Mouse (Mus musculus): ENCODE measurements around the gene Fancg. TPM values are rescaled to one million over a fixed set of nuclear protein-coding genes. Genes with fewer than 3 reads are reported as not detected.
A peak's percentile ranks its signal among the peaks of the same experiment; 100 is the strongest.

The Fancg gene
- 28.1 and 29.9 TPM in 2 replicates for polyA plus RNA-seq (2015; fragmentation: Nextera tagmentation; extraction: Ambion mirVana)

DNA sequence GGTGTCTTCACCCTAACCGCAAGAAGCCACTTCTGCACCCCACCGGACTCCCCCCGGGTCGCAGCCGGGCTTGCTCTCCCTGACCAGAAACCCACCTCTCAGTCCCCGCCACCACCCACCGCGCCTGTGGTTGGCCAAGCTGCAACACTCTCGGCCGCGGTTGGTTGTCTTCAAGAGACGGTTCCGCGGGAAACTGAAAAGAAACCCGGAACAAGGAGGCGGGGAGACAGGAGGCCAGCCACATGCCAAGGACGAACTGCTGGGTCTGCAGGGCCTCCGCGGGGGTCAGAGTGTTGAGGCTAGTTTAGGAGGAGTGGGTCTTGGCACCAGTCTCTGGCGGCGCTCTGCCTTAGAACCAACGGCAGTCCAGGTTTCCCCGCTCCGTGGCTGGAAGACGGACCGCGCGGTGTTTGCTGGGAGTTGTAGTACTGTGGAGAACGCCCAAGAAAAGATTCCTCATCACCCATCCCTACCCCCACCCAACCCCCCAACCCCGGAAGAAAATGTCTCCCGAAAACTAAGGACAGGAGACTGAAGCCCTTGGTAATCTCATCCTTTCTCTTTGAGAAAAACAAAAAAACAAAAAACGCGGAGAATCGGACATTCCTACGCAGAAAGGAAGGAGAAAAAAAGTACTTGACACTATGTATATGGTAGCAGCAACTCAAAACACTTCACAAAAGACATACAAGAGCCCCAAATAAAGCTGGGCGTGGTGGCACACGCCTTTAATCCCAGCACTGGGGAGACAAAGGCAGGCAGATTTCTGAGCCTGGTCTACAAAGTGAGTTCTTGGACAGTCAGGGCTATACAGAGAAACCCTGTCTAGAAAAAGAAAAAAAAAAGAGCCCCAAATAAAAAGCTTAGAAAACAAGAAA, at the start of gene Fancg:
Gene Fancg (minus strand): TSS at position 346 of the 878 bp plus-strand sequence.
- peak within 1 kb of the TSS; percentile 80 for H3K4me2 ChIP-seq (replicated peaks)
- peak within 1 kb of the TSS; percentile 65 for H3K27ac ChIP-seq (replicated peaks)
- peak within 1 kb of the TSS; percentile 61 for H3K9ac ChIP-seq (replicated peaks)
- H3K27me3 ChIP-seq: no peaks in the 10 kb centered on the region
- WGBS: 1% methylated on average over 37 of the region's 37 CpGs
- H3K4me1 ChIP-seq: peaks cover 15% of the 10 kb centered on the region
- peak; percentile 95 for ATAC-seq (replicated peaks)
- H3K9me3 ChIP-seq: no peaks in the 10 kb centered on the region
- no peaks in the 10 kb centered on the region for H3K36me3 ChIP-seq
- peak within 1 kb of the TSS; percentile 70 for H3K4me3 ChIP-seq

DNA sequence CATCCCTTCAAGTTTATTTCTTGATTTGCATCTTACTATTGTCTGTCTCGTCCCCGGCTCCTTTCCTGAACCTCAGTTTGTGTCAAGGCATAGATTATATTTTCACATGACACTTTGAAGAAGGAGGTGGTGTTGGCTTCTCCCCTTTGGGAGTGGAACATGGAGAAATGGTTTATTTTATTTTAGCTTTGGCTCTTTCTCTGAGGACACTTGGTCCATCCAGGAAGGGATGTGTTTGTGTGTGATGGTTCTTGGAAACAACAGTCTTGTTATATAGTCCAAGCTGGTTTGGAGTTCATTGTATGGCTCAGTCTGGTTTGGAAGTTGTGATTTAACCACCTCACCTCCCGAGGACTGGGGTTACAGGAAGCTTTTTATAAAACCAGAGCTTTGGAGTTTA, 49.4 kb upstream of the Fancg start:
- H3K27me3 ChIP-seq: no peaks in the 10 kb centered on the region
- no peak overlapping the region for H3K27ac ChIP-seq (replicated peaks)
- 31% methylated on average over 3 of the region's 3 CpGs for WGBS
- no peaks in the 10 kb centered on the region for H3K36me3 ChIP-seq
- H3K9ac ChIP-seq (replicated peaks): peak overlapping the region; percentile 59; the same call in 1 of the 2 replicates
- H3K9me3 ChIP-seq: no peaks in the 10 kb centered on the region
- peak overlapping the region; percentile 68 for H3K4me3 ChIP-seq
- peak overlapping the region; percentile 69 for H3K4me2 ChIP-seq (replicated peaks)
- H3K4me1 ChIP-seq: peaks cover 21% of the 10 kb centered on the region; the same call in 1 of the 2 replicates
- no peak for ATAC-seq (replicated peaks)

DNA sequence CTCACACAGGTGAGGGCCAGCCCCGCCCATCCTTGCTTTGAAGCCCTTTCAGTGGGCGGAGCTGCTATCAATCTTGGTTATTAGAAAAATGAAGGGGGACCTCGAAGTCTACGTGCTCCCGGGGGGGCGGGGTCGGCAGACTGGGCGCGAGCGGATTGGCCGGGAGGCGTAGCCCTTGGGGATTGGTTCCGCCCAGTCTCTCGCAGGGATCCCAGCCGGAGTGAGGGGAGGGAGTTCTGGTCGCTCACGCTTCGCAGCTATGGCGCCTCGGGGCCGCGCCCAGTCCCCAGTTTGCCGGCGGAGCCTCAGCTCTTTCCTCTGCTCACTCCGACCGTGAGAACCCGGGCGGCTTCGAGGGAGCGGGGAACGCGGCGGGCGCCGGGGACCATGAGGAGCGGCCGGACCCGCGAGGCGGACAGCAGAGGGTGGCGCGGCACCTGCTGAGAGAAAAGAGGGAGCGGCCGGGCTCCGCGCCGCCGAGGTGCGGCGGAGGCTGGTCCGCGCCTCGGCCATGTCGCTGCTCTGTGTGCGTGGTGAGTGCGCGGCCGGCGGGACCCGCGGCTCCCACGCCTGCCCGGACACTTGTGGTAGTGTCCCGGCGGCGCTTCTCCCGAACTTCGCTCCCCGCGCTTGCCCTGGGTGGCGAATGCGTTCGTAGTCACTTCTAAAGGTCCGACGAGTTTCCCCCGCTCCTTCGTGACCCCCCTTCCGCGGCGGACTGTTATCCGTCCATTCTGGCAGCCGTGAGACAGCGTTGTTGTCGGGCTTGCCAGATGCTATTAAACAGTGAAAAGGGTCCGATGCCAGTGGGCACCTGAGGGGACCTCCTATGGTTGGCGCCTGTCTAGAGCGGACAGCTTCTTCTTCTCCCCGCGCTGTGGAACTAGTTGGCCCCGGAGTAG, 48.7 kb upstream of the Fancg start, which contains the start of gene Unc13b:
Gene Unc13b (plus strand): TSS at position 201 of the 902 bp plus-strand sequence.
- Histone ChIP-seq H3K4me3 (peak within 1 kb of the TSS; percentile 68), H3K4me1 (peaks cover 21% of the 10 kb centered on the region; the same call in 1 of the 2 replicates), H3K27ac (replicated peaks) (peak within 1 kb of the TSS; percentile 88), H3K27me3 (no peaks in the 10 kb centered on the region), H3K9me3 (no peaks in the 10 kb centered on the region), H3K4me2 (replicated peaks) (peak within 1 kb of the TSS; percentile 69), H3K9ac (replicated peaks) (peak within 1 kb of the TSS; percentile 59), H3K36me3 (no peaks in the 10 kb centered on the region)
- under 1% methylated on average over 84 of the region's 90 CpGs for WGBS
- peak; percentile 99 for ATAC-seq (replicated peaks)

DNA sequence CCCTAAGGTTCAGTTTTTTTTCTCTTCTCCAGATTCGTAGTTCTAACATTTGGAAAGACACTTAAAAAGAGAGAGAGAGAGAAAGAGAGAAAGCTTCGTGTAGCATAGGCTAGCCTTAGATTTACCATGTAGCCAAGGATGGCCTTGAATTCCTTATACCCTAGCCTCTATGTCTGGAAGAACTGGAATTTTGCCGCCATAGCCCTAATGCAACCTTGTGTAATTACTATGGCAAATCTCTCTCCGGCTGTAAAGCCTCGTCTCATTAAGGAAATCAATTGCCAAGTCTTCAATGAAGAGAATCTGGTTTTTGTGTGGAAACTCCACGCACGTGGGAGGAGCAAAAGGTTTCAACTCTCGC, 48.1 kb upstream of the Fancg start:
- Histone ChIP-seq H3K9me3 (no peaks in the 10 kb centered on the region), H3K9ac (replicated peaks) (peak overlapping the region; percentile 33), H3K36me3 (no peaks in the 10 kb centered on the region), H3K27ac (replicated peaks) (peak overlapping the region; percentile 88), H3K4me1 (peaks cover 21% of the 10 kb centered on the region; the same call in 1 of the 2 replicates), H3K4me2 (replicated peaks) (peak overlapping the region; percentile 69), H3K4me3 (peak overlapping the region; percentile 68), H3K27me3 (no peaks in the 10 kb centered on the region)
- 12% methylated on average over 8 of the region's 8 CpGs for WGBS
- peak; percentile 47; the same call in 1 of the 2 replicates for ATAC-seq (replicated peaks)

DNA sequence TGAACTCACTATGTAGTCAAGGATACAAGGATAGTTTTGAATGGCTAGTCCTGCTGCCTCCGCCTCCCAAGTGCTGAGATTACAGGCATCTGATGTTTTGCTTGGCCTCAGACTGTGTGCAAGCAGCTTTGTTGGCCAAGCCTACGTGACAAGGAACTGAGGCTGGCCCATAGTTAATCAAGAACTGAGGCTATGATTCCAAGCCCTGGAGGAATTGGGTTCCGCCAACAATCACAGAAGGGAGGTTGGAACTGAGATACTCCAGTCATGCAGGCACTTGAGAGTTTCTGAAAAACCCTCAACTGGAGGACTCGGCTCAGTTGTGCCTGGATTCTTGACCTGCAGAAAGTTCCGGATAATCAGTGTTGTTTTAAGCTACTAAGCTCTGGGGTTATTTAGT, 47.3 kb upstream of the Fancg start:
- H3K9ac ChIP-seq (replicated peaks): no peak overlapping the region
- WGBS: 91% methylated on average over 5 of the region's 5 CpGs
- H3K36me3 ChIP-seq: no peaks in the 10 kb centered on the region
- H3K4me1 ChIP-seq: peaks cover 21% of the 10 kb centered on the region; the same call in 1 of the 2 replicates
- H3K4me2 ChIP-seq (replicated peaks): no peak overlapping the region
- no peaks in the 10 kb centered on the region for H3K27me3 ChIP-seq
- no peaks in the 10 kb centered on the region for H3K9me3 ChIP-seq
- no peak for ATAC-seq (replicated peaks)
- no peak overlapping the region for H3K27ac ChIP-seq (replicated peaks)
- H3K4me3 ChIP-seq: no peak overlapping the region

DNA sequence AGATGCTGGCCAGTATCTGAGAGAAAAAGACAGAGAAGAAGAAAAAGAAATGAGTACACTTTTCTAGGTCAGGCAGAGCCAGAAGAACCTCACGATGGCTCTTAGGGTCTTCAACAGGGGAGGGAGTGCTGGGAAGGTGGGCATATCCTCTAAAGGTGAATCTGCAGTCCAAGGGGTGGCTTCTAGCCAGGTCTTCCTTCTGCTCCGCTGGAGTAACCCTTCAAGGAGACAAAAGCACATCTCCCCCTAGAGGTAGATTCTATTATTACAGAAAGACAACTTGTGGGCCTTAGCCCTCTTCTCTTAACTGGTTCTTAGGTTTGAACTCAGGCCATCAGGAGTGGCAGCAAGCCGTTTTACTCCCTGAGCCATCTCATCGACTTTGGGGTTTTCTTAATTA, 42.3 kb upstream of the Fancg start:
- ATAC-seq (replicated peaks): no peak
- 0 out of 2 replicates have a peak, but pooled peaks cover under 1% of the 10 kb centered on the region for H3K4me1 ChIP-seq
- no peak overlapping the region for H3K4me3 ChIP-seq
- no peak overlapping the region for H3K9ac ChIP-seq (replicated peaks)
- H3K27me3 ChIP-seq: no peaks in the 10 kb centered on the region
- H3K9me3 ChIP-seq: no peaks in the 10 kb centered on the region
- WGBS: 14% methylated on average over 4 of the region's 4 CpGs
- H3K27ac ChIP-seq (replicated peaks): no peak overlapping the region
- no peak overlapping the region for H3K4me2 ChIP-seq (replicated peaks)
- H3K36me3 ChIP-seq: no peaks in the 10 kb centered on the region

DNA sequence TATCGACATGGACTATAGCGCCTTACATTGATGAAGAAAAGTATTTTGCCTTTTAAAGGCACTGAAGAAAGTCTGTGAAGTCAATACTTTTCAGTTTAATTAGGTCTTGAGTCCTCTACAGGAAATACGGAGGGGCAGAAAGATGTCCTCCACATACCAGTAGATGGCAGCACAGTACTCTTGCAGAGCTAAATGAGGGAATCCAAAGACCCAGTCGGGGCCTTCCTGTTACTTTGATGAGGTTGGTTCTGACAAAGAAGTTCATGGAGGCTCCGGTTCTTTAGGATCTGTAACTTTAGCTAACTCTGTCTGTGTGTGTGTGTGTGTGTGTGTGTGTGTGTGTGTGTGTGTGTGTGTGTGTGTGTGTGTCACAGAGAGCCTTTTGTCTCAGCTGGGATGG, 36.9 kb upstream of the Fancg start:
- Histone ChIP-seq H3K4me2 (replicated peaks) (peak overlapping the region; percentile 81), H3K27ac (replicated peaks) (0 out of 2 replicates have a peak overlapping the region, but pooled peaks have one; percentile 5), H3K36me3 (no peaks in the 10 kb centered on the region), H3K27me3 (no peaks in the 10 kb centered on the region), H3K9ac (replicated peaks) (no peak overlapping the region), H3K4me1 (peaks cover 34% of the 10 kb centered on the region), H3K4me3 (no peak overlapping the region; the same call in 1 of the 2 replicates), H3K9me3 (no peaks in the 10 kb centered on the region)
- no peak for ATAC-seq (replicated peaks)
- 7% methylated on average over 5 of the region's 5 CpGs for WGBS

DNA sequence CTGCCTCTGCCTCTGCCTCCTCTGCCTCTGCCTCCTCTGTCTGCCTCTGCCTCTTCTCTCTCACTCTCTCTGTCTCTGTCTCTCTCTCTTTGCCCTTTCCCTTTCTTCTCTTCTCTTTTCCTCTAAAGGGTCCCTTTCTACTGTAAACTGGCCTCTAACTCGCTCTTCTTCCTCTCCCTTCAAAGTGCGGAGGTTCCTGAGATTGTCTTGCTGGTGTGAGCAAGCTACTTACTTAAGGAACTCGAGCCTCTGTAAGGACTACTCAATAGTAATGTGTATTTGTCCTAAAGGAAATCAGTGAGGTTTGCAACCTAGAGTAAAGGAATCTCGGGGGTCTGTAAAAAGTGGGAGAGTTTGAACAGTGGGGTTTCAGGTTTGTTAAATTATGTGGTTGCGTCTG, 36.3 kb upstream of the Fancg start:
- Histone ChIP-seq H3K4me3 (0 out of 2 replicates have a peak overlapping the region, but pooled peaks have one; percentile 8), H3K36me3 (no peaks in the 10 kb centered on the region), H3K4me1 (peaks cover 34% of the 10 kb centered on the region), H3K27me3 (no peaks in the 10 kb centered on the region), H3K27ac (replicated peaks) (no peak overlapping the region), H3K9me3 (no peaks in the 10 kb centered on the region), H3K4me2 (replicated peaks) (peak overlapping the region; percentile 81; the same call in 1 of the 2 replicates), H3K9ac (replicated peaks) (no peak overlapping the region)
- 61% methylated on average over 5 of the region's 5 CpGs for WGBS
- ATAC-seq (replicated peaks): no peak

DNA sequence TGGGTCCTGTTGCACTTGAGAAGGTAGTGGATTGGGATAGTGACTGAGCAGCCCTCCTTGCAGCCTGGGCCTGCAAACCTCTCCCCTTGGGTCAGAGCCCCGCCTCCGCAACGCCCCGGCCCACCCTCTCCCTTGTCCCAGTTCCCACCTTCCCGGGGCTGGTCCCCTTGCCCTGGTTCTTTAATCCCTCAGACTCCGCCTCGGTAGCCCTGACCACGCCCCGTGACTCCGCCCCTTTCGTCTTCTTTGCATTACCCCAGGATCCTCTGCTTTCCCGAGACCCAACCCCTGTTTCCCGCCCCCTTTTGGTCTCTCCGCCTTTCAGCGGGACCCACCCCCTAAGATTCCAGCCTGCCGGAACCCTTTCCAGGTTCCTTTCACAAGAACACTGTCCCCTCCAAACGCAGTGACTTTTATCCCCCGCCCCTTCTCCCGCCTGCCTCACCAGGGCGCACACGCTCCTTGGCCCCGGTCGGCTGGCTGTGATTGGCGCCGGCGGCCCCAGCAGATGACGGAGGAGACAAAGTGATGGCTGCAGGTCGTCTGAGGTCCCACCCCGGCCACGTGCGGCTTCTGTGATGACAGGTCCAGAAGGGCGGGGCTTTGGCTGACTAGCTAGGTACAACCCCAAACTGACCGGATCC, 35.5 kb upstream of the Fancg start, which contains the start of gene Fam214b:
Gene Fam214b (minus strand): TSS at position 562 of the 644 bp plus-strand sequence.
- Histone ChIP-seq H3K27ac (replicated peaks) (peak within 1 kb of the TSS; percentile 93), H3K9me3 (no peaks in the 10 kb centered on the region), H3K27me3 (no peaks in the 10 kb centered on the region), H3K9ac (replicated peaks) (peak within 1 kb of the TSS; percentile 66), H3K4me2 (replicated peaks) (peak within 1 kb of the TSS; percentile 81), H3K4me1 (peaks cover 35% of the 10 kb centered on the region), H3K36me3 (no peaks in the 10 kb centered on the region), H3K4me3 (peak within 1 kb of the TSS; percentile 71)
- WGBS: 0% methylated on average over 33 of the region's 33 CpGs
- ATAC-seq (replicated peaks): peak; percentile 86

DNA sequence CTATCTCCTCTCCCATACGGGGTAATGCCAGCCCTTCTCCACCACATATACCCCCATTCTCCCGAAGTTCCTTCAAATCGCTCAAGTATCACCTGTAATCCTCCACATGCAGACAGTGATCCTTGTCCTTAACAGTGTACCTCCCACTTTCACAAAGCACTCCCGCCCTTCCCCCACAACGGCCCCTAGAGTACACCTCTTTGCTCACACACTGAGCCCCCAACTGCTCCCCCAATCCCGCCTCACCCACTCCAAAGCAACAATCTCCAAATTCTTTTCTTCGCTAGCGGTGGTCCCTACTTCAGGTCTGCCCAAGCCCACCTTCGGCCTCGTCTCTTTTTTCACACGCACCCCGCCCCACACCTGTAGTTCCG, 35.0 kb upstream of the Fancg start:
- no peaks in the 10 kb centered on the region for H3K27me3 ChIP-seq
- H3K9ac ChIP-seq (replicated peaks): peak overlapping the region; percentile 55
- ATAC-seq (replicated peaks): peak; percentile 8
- peak overlapping the region; percentile 93 for H3K27ac ChIP-seq (replicated peaks)
- H3K4me2 ChIP-seq (replicated peaks): peak overlapping the region; percentile 81
- H3K4me1 ChIP-seq: peaks cover 39% of the 10 kb centered on the region
- peak overlapping the region; percentile 71 for H3K4me3 ChIP-seq
- H3K36me3 ChIP-seq: no peaks in the 10 kb centered on the region
- WGBS: 2% methylated on average over 13 of the region's 13 CpGs
- H3K9me3 ChIP-seq: no peaks in the 10 kb centered on the region

DNA sequence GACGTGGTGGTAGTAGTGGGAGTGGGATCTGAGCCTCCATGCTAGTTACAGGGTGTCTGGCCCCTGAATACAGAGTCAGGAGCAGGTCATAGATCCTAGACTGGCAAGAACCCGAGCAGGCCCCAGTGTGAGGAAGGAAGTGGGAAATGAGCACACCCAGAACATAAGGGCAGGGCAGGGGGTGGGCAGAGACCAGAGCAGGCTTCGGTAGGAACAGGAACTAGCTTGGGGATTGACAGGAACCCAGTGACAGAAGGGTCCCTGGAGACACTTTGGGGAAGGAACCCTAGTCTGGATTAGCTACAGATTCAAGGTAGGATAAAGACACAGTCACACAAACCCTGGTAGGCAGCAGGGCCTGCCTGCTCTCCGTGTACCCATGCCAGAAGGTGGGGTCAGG, 34.4 kb upstream of the Fancg start:
- peak overlapping the region; percentile 55 for H3K9ac ChIP-seq (replicated peaks)
- no peaks in the 10 kb centered on the region for H3K9me3 ChIP-seq
- ATAC-seq (replicated peaks): no peak
- peak overlapping the region; percentile 81 for H3K4me2 ChIP-seq (replicated peaks)
- peak overlapping the region; percentile 93 for H3K27ac ChIP-seq (replicated peaks)
- H3K4me3 ChIP-seq: peak overlapping the region; percentile 71
- no peaks in the 10 kb centered on the region for H3K36me3 ChIP-seq
- H3K27me3 ChIP-seq: no peaks in the 10 kb centered on the region
- WGBS: 3% methylated on average over 4 of the region's 4 CpGs
- H3K4me1 ChIP-seq: peaks cover 40% of the 10 kb centered on the region
